Mouse (Mus musculus) adrenal gland, postnatal 14 days (tissue): Measurements from ENCODE around the gene Pde3a. TPM values are rescaled to one million over a fixed set of nuclear protein-coding genes. Genes with fewer than 3 reads are reported as not detected.

Source experiments
- DNase-seq: peaks from one replicate; pipeline ENCODE4 v3.0.0; 2021; ENCODE audit warnings: mixed read lengths
- long read RNA-seq, 2 experiments: library from polyadenylated mRNA; stranded (forward); transcript quantifications; one replicate each; pipeline ENCODE4 v2.0.0; 2021
- total RNA-seq: library from RNA; stranded (reverse); gene quantifications from 2 replicates; pipeline ENCODE4 v1.2.3, GENCODE M21; 2021

The Pde3a gene
- total RNA-seq: 15.6 and 16.5 TPM in 2 replicates
- long read RNA-seq, experiment 1: 0 reads
- long read RNA-seq, experiment 2, full-length matches to known transcripts: 4 of 7 reads
- long read RNA-seq, experiment 2, partial matches to known transcripts: 1 of 7 reads
- long read RNA-seq, experiment 2, other reads (novel, unspliced or antisense): 2 of 7 reads

DNA sequence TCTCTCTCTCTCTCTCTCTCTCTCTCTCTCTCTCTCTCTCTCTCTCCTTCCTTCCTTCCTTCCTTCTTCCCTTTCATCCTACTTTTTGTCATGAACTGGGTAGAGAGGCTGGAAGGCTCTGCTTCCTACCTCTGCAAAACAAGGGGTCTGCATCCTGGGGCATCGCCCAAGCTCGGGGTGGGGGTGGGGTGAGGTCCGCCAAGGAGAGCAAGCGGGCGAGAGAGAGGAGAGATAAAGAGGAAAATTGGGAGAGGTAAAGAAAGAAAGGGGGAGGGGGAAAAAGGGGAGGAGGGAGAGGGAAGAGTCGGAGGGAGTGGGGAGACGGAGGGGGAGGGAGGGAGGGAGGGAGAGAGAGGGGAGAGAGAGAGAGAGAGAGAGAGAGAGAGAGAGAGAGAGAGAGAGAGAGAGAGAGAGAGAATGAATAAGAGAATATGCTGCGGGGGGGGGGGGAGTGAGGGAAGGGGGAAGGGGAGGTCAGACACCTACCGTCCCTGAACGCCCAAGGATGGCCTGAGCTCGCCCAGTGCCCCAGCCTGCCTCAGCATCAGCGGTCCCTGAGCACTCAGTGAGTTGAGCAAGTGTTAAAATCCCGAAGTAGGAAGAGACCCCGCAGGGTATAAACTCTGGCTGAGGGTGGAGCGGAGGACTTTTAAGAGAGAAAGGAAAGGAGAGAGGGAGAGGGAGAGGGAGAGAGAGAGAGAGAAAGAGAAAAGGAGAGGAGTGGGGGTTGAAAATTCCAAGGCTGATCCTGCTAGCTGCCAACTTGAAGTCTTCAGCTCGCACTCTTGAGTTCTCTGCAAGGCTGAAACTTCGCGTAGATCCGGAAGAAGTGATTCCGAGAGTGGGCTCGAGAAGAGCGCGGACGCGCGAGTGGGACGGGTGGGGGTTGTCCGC, at the start of gene Pde3a:
Gene Pde3a (plus strand): TSS at position 579 of the 894 bp plus-strand sequence.
- peak; percentile 12 for DNase-seq

- no peak for DNase-seq
These were observed 48.9 kb upstream of the Pde3a start for GRCm38 (mm10) chr6:141200173-141200615.

GRCm38 (mm10) chr6:141207531-141207930, 41.5 kb upstream of the Pde3a start:
- no peak for DNase-seq

DNA sequence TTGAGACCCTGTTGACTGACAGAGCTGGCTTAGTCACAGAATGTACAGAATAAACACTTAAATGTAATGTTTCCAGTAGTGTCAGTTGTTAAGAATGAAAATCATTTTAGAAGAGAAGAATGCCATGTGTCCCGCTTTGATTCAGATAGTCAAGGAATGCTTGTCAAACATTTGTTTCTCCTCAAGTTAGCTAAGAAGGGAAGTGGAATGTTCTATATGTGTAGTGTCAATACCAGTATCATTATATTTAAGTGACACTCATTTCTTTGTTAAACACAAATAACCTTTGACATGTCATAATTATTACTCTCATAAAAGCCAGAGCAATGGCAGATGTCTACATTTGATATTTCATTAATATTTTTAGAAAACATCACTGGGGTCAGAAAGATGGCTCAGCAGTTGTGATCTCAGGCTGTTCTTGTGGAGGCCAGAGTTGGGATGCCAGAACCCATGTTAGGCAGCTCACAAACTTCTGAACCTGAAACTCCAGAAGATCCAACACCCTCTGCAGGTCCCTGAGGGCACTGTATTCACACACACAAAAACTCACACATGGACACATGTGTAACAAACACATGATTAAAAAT, 40.7 kb upstream of the Pde3a start:
- no peak for DNase-seq

GRCm38 (mm10) chr6:141210021-141210420, 39.0 kb upstream of the Pde3a start:
- DNase-seq: no peak

GRCm38 (mm10) chr6:141221081-141221480, 28.0 kb upstream of the Pde3a start:
- DNase-seq: peak; percentile 11

DNA sequence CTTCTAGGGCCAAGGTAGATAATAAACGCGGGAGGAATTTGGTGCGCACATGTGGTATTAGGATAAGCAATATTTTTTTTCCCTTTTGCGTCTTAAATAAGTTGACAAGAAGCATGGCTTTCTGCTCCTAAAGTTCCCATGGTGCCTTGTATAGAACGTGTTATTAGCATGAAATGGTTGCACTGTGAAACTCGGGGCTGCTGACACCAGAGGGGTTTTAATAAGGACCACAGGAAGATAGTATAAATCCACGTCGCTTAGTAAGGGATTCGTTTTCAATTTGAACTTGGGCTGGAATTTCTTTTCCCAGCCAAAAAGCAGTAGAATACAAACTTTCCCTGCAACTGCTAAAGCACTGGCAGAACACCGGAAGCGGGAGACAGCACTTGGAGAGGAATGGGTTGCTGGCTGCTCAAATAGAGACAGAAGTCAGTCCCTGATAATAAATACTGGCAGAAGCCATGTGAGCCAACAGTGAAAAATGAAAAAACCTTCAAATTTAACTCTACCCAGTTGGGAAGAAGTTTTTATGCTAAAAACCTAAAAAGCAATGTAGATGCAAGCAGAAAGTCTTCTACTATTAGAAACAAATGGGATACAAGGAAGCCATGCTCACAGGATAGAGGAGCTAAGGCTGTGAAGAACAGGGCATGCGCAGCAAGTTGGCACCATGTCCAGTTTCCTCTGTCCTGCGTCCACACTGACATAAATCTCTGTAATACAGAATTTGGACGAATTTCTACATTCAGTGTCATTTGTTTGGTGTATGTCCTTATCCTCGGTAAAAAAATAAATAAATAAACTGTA, 22.0 kb upstream of the Pde3a start:
- peak; percentile 21 for DNase-seq

DNA sequence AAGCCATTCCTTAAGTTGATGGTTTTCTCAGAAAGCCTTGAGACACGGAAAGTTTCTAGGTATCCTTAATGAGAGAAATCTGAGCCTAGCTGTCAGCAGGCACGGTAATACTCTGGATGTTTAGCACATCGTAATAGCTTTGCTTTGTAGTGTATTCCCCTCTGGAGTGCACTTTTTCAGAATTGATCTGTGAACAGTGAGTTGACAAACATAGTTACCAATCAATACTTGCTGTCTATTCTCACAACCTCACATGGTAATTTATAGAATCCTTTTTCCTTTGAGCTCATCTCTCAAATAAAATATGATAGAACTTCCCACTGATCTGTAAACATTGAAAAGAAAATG, 21.4 kb upstream of the Pde3a start:
- DNase-seq: no peak

DNA sequence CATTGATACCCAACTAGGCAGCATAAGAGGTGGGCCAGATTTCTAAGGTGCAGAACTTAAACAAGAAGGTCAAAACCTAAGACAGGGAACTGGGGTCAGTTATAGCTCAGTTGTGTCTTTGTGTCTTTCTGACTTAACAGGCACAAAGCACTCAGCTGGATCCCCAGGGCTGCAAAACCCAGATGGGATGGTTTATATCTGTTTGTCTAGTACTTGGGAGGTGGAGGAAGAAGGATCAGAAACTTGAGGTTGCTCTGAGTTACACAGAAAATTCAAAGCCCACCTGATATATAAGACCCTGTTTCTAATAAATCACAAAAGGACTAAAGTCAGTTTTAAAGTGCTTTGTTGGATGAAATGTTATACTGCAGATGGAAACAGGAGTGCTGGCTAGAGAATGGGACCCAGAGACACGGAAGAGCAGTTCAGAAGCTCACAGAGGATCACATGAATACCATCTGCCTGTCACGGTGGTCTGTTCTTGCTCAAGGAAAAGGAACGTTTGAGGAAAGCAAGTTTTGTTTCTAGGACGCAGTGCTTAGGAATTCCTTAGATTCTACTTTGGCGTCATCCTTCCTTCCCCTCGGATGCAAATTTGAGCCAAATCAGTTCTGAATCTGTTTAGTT, 16.2 kb upstream of the Pde3a start:
- DNase-seq: no peak

GRCm38 (mm10) chr6:141241809-141242208, 7.3 kb upstream of the Pde3a start:
- no peak for DNase-seq

- DNase-seq: no peak
These were observed 4.0 kb upstream of the Pde3a start for GRCm38 (mm10) chr6:141245089-141245488.

- no peak for DNase-seq
These were observed 2.7 kb upstream of the Pde3a start for GRCm38 (mm10) chr6:141246391-141246790.

GRCm38 (mm10) chr6:141248081-141248480, 988 bp upstream of the Pde3a start:
- DNase-seq: no peak

GRCm38 (mm10) chr6:141249585-141250295, 671 bp downstream of the Pde3a start:
- peak; percentile 61 for DNase-seq

GRCm38 (mm10) chr6:141250296-141250629, 1.2 kb downstream of the Pde3a start:
- DNase-seq: no peak

GRCm38 (mm10) chr6:141250984-141251383, 1.9 kb downstream of the Pde3a start:
- DNase-seq: no peak

DNA sequence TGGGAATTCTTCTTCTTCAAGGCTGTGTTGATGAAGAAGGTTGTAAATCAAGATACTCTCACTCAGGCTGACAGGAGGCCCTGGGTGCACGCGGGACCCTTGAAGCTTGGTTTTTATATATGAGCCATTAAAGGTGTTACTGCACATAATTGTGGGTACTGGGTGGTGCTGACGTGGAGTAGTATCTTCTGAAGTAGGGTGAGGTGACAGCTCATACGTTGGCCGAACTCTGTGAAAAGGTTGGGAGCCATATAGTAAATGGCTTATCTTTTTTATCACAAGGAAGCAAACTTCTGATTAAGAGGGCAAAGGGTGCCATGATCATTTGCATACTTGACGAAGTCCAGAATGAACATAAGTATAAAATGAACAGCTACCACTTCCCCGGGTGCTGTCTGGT, 3.5 kb downstream of the Pde3a start:
- DNase-seq: no peak

GRCm38 (mm10) chr6:141254956-141255355, 5.9 kb downstream of the Pde3a start:
- no peak for DNase-seq

DNA sequence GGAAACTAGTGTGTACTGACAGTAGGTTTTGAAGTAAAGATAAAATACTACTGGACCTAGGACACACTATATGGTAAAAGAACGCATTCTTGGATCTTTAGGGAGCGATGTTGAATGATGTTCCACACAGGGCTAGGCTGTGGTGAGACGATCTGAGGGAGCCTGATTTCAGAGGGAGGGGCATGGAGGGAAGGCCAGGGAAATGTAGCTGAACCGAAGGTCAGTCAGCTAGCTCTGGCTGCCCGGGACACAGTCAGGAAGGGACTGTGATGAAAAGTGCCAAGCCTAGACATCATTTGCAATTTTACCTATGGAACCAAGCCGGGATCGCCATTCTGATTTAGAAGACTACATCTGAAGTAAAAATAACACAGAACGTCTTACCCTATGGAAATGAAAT, 7.8 kb downstream of the Pde3a start:
- DNase-seq: no peak

- peak; percentile 25 for DNase-seq
These were observed 8.5 kb downstream of the Pde3a start for GRCm38 (mm10) chr6:141257434-141258202.

GRCm38 (mm10) chr6:141265257-141265656, 16.2 kb downstream of the Pde3a start:
- DNase-seq: no peak
